Mouse (Mus musculus) heart, adult 9 months (tissue): ENCODE data around the gene Akap7.
"Not testable (repeated sequence)": the region's sequence is repeated elsewhere in the genome, so short reads cannot be mapped to it uniquely, and the experiment has no call there.

Experiments used
- DNase-seq, 2 experiments: peaks; one replicate each; pipeline ENCODE4 v3.0.0; 2022; ENCODE audit warnings: low spot score in 2 of 2

Gene Akap7

GRCm38 (mm10) chr10:25191166-25191565 is 116.5 kb downstream of the Akap7 start:
- DNase-seq: no peak

DNA sequence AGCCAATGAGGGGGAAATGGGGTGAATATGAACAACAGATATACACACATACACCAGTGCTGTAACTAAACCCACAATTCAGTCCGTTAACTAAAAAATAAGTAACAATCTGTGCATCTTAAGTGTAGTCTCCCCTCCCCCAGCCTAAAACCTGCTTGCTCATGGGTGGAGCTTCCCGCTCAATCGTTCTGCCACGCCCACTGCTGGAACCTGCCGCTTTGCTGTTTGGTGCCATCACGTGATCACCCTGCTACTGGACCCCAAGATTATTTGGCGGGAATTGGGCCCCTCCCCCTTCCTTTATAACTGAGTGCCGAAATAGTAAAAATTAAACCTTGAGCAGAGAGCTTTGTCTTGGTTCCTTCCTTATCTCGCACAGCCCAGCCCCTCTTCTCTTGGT is 121.4 kb downstream of the Akap7 start:
- DNase-seq: not testable (repeated sequence)

DNA sequence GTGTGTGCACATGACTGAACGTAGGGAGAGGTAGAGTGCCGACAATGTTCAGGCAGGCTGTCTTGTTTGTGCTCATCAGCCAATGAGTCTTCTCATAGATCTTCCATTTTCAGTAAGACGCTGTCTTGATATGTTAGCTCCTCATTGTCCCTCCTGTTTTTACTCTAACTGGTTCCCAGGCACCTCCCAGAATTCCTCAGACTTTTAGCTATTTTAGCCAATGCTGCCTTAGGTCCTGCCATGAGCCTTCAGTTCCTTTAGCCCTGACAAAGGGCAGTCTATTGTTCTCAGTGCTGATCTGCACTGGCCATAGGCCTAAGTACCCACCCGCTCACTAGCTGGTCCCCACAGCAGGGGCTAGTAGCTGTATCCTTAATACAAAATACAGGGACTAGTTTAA is 122.0 kb downstream of the Akap7 start:
- no peak for DNase-seq

DNA sequence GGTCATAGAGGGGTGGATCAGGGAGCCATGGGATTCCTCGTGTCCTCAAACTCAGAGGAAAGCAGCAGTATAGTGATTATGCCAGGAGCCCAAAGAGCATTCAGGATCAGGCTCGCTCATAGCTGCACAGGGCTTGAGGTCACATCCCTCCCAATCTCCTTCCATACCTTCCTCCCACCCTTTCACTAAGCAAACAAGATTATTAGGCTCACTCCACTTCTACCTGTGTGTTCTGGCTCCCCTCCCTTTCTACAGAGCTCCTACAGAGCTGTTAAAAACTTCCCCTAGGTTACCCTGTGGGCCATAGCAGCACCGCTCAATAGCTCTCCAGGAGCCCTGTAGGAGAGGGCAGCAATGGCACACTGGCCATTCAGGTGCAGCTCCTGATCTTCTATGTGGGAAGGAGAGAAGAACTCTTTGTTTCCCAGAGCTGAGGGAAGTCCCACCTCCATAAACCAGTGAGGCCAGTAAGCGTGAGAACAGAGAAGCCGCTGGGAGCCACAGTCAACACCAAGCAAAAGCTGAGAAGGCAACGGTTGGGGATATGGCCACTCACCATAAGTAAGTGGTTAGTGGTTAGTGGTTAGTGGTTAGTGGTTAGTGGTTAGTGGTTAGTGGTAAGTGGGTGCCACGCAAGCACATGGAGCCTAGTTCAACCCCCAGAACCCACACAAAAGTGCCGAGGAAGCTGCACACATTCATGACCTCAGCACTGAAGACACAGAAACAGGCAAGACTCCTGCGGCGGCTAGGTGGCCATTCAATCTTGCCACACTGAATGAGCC is 122.7 kb downstream of the Akap7 start:
- DNase-seq: no peak

GRCm38 (mm10) chr10:25183271-25183670 is 124.4 kb downstream of the Akap7 start:
- DNase-seq: no peak

GRCm38 (mm10) chr10:25179030-25179429 is 128.6 kb downstream of the Akap7 start:
- DNase-seq: peak in 1 of 2 experiments; percentile 6

DNA sequence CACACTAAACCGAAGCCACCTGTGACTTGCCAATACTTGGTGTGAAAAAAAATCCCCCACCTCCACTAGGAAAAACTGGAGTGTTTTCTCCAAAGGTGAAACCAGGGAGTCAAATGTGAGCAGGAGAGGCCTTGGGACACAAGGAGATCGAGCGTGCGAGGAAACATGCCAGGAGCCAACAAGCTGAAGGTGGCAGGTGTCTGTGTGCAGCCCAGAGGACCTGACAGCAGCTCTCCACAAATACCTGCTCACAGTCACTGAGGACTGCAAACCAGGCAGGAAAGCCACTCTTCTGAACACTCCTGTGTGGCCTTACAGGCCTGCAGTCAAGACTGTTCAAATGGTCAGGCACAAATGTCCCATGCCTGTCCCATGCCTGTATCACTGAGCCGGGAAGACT is 130.4 kb downstream of the Akap7 start:
- no peak for DNase-seq

DNA sequence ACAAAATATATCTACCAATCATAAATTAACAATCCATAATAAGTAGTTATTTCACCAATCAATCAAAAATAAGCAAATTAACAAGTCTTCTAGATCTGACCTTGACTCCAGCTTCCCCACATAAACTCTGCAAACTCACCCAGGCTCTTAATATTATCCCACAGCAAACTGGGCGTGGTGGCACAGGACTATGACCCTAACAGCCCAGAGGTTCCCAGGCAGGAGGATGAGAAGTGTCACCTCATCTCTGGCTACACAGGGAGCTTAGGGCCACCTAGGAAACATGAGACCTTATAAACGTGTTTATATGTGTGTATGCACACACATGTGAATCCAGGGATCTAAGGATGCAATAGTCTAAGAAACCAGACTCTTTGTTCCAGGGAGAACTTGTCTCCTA is 132.8 kb downstream of the Akap7 start:
- DNase-seq: no peak

- DNase-seq: no peak
Observed at GRCm38 (mm10) chr10:25167365-25168194, 140.1 kb downstream of the Akap7 start.

- not testable (repeated sequence) for DNase-seq
Observed at GRCm38 (mm10) chr10:25163510-25163909, 144.2 kb downstream of the Akap7 start.

DNA sequence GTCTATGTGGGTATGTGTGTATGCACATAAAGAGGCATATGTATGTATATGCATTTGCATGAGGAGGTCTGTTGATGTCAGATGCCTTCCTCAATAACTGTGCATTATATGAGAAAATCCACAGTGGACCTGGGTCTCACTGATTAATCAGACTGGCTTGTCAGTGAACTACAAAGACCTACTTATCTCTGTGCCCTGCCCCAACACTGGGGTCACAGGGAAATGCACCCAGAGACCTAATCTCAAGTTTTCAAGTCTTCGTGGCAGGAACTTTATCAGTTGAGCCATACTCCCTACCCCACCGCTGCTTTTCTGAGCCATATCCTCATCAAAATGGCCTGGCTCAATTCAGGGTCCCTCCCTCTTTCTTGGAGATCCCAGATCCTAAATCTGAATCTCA is 146.0 kb downstream of the Akap7 start:
- no peak for DNase-seq

GRCm38 (mm10) chr10:25158651-25159050 is 149.0 kb downstream of the Akap7 start:
- DNase-seq: no peak

- no peak for DNase-seq
Observed at GRCm38 (mm10) chr10:25157339-25157738, 150.3 kb downstream of the Akap7 start.

- no peak for DNase-seq
Observed at GRCm38 (mm10) chr10:25154225-25154624, 153.4 kb downstream of the Akap7 start.

- DNase-seq: no peak
Observed at GRCm38 (mm10) chr10:25151172-25151800, 156.4 kb downstream of the Akap7 start.

DNA sequence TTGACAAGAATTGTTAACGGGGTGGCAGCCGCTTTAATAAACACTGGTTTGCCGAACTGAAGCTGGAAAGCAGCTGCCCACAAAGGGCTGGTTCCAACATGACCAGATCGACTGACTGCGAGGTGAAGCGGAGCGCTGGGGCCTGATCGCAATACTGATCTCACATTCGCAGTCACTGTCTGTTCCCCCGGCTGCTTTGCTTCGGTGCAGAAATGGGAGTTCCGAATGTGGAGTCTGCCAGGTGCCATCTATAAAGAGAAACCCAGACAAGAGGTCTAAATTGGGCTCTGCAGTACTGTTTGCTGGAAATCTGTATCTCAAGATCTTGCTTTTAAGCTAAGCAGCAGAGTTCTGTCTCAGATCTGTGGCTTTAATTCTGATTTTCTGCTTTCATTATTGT is 161.8 kb downstream of the Akap7 start:
- no peak for DNase-seq

- DNase-seq: no peak
Observed at GRCm38 (mm10) chr10:25144787-25145761, 162.6 kb downstream of the Akap7 start.

GRCm38 (mm10) chr10:25141781-25142180 is 165.9 kb downstream of the Akap7 start:
- DNase-seq: no peak

GRCm38 (mm10) chr10:25140155-25140755 is 167.4 kb downstream of the Akap7 start:
- DNase-seq: peak in 1 of 2 experiments; percentile 4

DNA sequence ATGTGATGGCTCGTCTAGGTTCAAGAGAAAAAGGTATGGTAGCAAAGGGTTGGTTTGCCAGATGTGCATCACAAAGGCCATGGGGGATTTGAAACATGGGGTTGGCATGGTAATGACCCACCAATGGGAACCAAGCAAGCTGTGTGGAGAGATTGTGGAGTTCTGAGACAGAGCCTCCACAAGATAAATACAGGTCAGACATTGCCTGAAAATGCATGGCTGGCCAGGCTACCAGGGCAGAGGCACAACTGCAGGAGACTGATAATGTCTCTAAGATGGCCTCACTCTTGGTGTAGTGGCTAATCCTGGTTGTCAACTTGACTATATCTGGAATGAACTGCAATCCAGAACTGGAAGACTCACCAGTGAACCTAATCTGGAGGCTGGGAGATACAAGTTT is 174.1 kb downstream of the Akap7 start:
- no peak for DNase-seq

DNA sequence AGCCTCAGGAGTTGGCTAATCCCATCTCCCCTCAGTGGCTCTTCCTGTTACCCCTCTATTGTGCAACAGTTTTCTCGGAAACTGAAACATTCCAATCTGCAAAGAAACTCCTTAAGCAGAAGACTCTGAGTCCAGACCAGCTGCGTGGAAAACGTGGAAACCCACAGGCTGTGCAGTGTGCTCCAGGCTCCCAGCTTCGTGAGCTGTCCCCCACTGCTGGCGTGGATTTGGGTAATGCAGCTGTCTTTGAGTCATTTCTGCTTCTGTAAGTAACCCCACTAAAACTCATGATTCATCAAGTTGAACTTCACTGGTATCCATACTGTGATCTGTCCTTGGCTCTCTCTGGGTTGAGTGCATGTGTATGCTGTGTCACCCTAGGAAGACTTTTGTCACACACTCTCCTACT is 179.2 kb downstream of the Akap7 start:
- peak; percentile 62 to 66 for DNase-seq
